Mouse (Mus musculus) layer of hippocampus, adult 18-20 months (tissue): ENCODE results near the gene Gnat1. TPM values are rescaled to one million over a fixed set of nuclear protein-coding genes. Genes with fewer than 3 reads are reported as not detected.

Source experiments
- DNase-seq, 2 experiments: peaks; one replicate each; pipeline ENCODE4 v3.0.0; 2022; ENCODE audit warnings: low spot score in 2 of 2
- total RNA-seq, 2 experiments: library from RNA; stranded (reverse); gene quantifications; 2 replicates each; pipeline ENCODE4 v1.2.3; 2021

Gnat1 gene
- total RNA-seq, 2 experiments from 2014 or later, result not detected

GRCm38 (mm10) chr9:107676302-107676701 is 3.2 kb downstream of the Gnat1 start:
- no peak for DNase-seq

- peak; percentile 46 to 60 for DNase-seq
Observed at GRCm38 (mm10) chr9:107675671-107676301, 3.7 kb downstream of the Gnat1 start.

GRCm38 (mm10) chr9:107674609-107675429 is 4.7 kb downstream of the Gnat1 start:
- no peak for DNase-seq

DNA sequence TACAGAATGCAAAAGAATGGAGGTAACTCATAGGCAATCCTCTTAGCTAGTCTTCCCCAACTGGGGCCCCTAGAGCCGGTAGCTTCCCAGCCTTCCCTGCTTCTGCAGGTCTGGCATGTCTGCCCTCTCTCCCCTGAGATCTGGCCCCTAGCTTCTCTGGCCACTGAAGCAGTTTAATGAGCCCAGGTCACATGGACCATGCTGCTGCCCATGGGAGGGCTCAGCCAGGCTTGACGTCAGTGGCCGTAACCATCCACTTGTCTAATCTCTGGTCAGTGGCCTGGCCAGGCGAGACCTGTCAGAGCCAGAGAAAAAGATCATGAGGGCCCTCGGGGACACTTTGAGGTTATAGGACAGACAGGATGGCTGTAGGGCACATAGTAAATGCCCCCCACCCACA is 9.3 kb downstream of the Gnat1 start:
- no peak for DNase-seq

DNA sequence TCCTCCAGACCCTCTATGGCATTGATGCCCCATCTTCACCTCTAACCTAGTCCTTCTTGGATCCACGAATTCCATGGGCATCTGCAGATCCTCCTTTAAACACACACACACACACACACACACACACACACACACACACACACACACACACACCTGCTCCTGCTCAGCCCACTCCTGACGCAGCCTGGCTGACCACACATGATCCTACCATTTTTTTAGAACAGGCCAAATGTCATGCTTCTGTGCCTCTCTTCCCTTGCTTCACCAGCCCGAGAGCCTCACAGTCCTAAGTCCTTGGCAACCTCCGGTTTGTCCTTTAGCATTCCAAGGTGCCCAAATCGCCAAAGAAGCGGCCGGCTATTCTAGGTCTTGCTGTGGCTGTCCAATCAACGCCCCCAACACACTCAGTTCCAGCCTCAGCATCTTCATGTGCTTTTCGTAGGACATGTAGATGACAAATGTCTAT is 10.0 kb downstream of the Gnat1 start, which contains the start of gene Slc38a3:
Slc38a3 (minus strand) TSS at position 51 of the 466 bp plus-strand sequence.
- DNase-seq, result no peak

DNA sequence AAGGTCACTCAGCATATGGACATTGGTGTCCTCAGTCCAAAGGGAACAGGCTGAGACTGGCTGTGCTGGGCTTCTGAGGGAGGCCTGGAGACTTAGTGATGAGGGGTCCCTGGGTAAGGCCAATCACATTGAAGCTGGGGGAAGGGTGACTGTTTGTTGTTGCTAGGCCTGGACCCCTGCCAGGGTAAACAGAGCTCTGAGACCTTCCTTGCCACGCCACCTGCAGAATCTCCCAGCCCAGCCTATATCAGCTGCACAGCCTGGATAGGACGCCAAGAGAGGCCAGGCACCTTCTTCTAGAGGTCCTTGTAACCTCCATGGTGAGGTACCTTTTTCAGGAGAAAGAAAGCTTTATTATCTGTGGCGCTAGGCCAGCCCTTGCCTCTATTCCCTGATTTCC is 10.6 kb downstream of the Gnat1 start:
- DNase-seq, result no peak

- no peak for DNase-seq
Observed at GRCm38 (mm10) chr9:107668011-107668410, 11.5 kb downstream of the Gnat1 start.

GRCm38 (mm10) chr9:107667219-107667618 is 12.3 kb downstream of the Gnat1 start:
- no peak for DNase-seq

GRCm38 (mm10) chr9:107666751-107667205 is 12.7 kb downstream of the Gnat1 start:
- DNase-seq, result no peak

- DNase-seq, result no peak
Observed at GRCm38 (mm10) chr9:107665308-107665707, 14.2 kb downstream of the Gnat1 start.

DNA sequence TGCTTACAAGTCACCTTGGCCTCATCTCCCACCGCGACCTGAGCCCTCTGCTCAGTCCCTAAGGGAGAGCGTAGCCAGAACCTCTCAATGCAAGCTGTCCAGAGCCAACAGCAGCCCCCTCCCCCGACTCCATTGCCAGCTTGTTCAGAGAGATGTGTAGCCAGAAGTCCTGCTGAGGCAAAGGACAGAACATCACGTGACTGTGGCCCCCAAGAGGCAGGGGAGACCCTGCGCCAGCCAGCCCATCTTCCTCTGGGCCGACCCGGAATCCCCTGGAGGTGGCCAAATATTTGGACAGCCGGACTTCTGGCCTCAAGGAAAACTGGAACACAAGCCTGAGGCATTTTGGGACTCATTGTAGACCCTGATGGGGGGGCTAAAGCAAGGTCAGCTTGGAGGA is 16.0 kb downstream of the Gnat1 start:
- no peak for DNase-seq

DNA sequence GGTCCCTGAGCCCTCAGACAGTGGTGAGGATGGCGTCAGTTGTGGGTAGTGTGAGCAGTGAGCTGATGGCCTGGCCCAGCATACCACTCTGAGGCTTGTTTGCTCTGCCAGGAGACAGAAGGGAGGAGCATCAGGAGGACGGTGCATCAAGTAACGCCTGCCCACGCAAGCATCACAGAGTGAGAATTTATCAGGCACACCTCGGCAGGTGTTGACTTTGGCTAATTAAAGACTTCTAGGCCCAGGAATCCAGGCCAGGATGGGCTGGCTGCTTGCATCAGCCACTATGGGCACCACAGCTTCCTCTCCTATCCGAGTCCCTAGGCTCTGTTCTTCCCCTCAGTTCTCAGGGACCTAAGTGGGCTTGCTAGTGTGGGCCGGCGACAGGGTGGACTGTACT is 17.2 kb downstream of the Gnat1 start:
- DNase-seq, result no peak

GRCm38 (mm10) chr9:107660777-107661176 is 18.7 kb downstream of the Gnat1 start:
- DNase-seq, result no peak

- no peak for DNase-seq
Observed at GRCm38 (mm10) chr9:107659961-107660360, 19.6 kb downstream of the Gnat1 start.

- peak; percentile 66 to 75 for DNase-seq
Observed at GRCm38 (mm10) chr9:107659551-107659950, 20.0 kb downstream of the Gnat1 start.

GRCm38 (mm10) chr9:107658096-107658495 is 21.4 kb downstream of the Gnat1 start:
- DNase-seq, result no peak

DNA sequence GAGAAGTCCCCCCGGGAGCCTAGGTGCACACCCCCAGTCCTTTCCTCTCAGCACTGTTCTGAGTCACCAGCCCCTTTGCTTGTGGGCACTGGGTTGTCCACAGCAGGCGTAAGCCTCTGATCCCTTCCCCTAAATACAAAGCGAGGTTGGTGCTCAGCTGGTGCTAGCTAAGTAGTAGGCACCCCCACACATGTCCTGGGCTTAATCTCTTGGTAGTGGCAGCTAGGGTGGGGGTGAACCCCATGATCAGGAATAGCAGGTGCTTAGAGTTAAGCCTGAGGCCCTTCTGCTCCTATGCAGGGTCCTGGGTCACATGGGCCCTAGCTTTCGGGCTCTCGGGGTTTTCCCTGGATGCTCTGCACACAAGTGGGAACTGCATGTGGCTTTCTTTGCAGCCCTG is 22.4 kb downstream of the Gnat1 start:
- no peak for DNase-seq

- DNase-seq, result no peak
Observed at GRCm38 (mm10) chr9:107654585-107654984, 24.9 kb downstream of the Gnat1 start.

GRCm38 (mm10) chr9:107653474-107653873 is 26.0 kb downstream of the Gnat1 start:
- no peak for DNase-seq

GRCm38 (mm10) chr9:107650708-107651481 is 28.6 kb downstream of the Gnat1 start:
- no peak for DNase-seq

DNA sequence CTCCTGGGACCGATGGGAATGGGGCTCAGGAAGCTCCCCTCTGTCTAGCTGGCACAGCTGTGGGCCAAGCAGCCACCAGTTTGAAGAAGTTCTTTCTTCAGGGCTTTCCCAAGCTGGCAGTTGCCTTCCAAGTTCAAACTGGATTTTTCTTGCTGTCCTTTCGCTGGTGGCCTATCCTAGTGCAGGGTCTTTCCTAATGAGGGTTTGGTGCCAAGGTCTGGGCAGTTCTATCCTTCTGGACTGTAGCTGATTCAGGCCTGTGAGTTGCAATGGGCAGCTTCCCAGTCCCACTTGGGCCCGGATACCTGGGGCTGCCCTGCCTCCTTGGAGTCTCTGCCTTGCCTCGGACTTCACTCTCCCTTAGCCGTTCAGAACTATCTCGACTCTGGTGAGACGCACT is 29.3 kb downstream of the Gnat1 start:
- DNase-seq, result peak in 1 of 2 experiments; percentile 44

DNA sequence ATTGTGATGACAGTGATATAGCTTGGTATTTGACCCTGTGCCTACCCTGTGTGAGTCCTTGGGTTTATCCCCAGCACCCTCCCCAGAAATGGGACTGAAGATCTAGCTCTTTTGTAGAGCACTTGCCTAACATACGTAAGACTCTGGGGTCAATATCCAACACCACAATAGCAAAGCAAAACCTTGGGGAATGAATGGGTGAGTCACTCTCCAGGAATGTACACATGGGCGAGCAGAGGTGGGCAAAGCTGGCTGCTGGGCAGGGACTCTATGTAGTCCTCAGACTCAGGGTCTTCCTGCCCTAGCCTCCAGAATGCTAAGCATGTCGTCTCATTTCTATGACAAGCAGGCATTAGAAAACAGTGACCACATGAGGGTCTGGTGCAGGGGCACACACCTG is 30.7 kb downstream of the Gnat1 start:
- DNase-seq, result no peak
